Mouse (Mus musculus) E14TG2a.4 (cell line): ENCODE data around the gene Mon2.

Experiments
- CTCF ChIP-seq: conservative IDR thresholded peaks from 2 replicates; pipeline ENCODE4 v1.5.1; 2014; ENCODE audit warnings: low read length
- NANOG ChIP-seq: IDR thresholded peaks from 2 replicates; pipeline ENCODE4 v1.6.1; 2014; ENCODE audit warnings: borderline replicate concordance, low read length, mixed read lengths
- POU5F1 ChIP-seq: IDR thresholded peaks from 2 replicates; pipeline ENCODE4 v1.6.1; 2014; ENCODE audit warnings: low read length, borderline replicate concordance

DNA sequence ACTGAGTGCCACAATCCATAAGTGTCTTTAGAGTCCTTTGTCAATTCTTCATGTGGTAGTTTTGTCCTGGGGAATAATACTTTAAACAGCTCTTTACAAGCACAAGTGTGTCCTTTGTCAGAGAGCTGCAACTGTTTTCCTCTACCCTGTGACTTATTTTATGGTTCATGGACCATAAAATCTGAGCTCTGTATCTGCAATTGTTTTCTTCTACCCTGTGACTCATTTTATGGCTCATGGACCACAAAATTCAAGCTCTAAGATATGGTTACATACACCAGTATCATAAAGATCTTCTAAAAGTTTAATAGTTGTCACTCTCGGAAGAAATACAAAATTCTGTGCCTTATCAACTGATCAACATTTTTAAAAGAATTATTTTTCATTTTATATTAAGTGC, 27.6 kb downstream of the Mon2 start:
- TF ChIP-seq CTCF (no peak), NANOG (no peak), POU5F1 (no peak)
